Mouse (Mus musculus) embryonic facial prominence, embryonic 15.5 days (tissue): ENCODE measurements around the gene Serac1. TPM values are rescaled to one million over a fixed set of nuclear protein-coding genes. Genes with fewer than 3 reads are reported as not detected.

Source experiments
- ATAC-seq: fragments of 200-750 bp; cut with Nextera tagmentation; 2 replicates; pipeline ENCODE4 v1.8.0; 2017; ENCODE audit warnings: low read depth, moderate TSS enrichment; ENCODE audit not compliant: insufficient number of reproducible peaks, low FRiP score, low TSS enrichment
- H3K27ac ChIP-seq: fragments of 300-500 bp; sonication (generic); replicated peaks from 2 replicates; pipeline ENCODE4 v1.5.1; 2015; ENCODE audit warnings: mild to moderate bottlenecking, inconsistent platforms
- H3K27me3 ChIP-seq: fragments of 300-500 bp; sonication (generic); 2 replicates; pipeline ENCODE4 v1.6.1; 2015; ENCODE audit warnings: inconsistent platforms
- H3K36me3 ChIP-seq: fragments of 300-500 bp; sonication (generic); 2 replicates; pipeline ENCODE4 v1.6.1; 2015; ENCODE audit warnings: mild to moderate bottlenecking, inconsistent platforms
- H3K4me1 ChIP-seq: fragments of 300-500 bp; sonication (generic); 2 replicates; pipeline ENCODE4 v1.6.1; 2015; ENCODE audit warnings: inconsistent platforms
- H3K4me2 ChIP-seq: fragments of 300-500 bp; sonication (generic); replicated peaks from 2 replicates; pipeline ENCODE4 v1.6.1; 2015; ENCODE audit warnings: mild to moderate bottlenecking, inconsistent platforms
- H3K4me3 ChIP-seq: fragments of 300-500 bp; sonication (generic); replicated peaks from 2 replicates; pipeline ENCODE4 v1.5.1; 2015; ENCODE audit warnings: mild to moderate bottlenecking, inconsistent platforms
- H3K9ac ChIP-seq: fragments of 300-500 bp; sonication (generic); 2 replicates; pipeline ENCODE4 v1.6.1; 2015; ENCODE audit warnings: inconsistent platforms
- H3K9me3 ChIP-seq: fragments of 300-500 bp; sonication (generic); replicated peaks from 2 replicates; pipeline ENCODE4 v1.6.1; 2016; ENCODE audit warnings: inconsistent platforms
- WGBS: fragments of 180-500 bp; shearing (Covaris S2); methylation state at CpG from one replicate; pipeline ENCODE4 v1.1.7; 2015; 5-methylcytosine and 5-hydroxymethylcytosine counted together
- polyA plus RNA-seq: library from polyadenylated mRNA; unstranded; fragments of >200 nt; fragmentation: Nextera tagmentation; extraction: Ambion mirVana; gene quantifications from 2 replicates; pipeline ENCODE4 v1.2.1, GENCODE M21; 2015

Serac1 gene
- polyA plus RNA-seq, 1 experiment from 2014 or later: 5.4 TPM

DNA sequence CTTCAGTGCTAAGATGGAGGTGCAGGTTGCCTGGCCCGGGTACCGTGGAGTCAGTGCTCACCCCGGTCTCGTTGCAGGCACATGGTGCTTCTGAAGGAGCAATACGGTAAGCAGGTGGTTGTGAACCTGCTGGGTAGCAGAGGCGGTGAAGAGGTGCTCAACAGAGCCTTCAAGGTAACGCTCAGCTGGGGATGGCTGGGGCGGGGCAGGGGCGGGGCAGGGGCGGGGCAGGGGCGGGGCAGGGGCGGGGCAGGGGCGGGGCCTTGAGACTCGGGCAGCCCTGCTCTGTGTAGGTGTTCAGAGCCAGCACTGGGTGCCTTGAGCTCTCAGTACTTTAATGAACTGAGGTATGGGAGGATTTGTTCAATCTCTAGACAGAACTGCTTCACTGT, 74.3 kb downstream of the Serac1 start:
- 14% methylated on average over 13 of the region's 14 CpGs for WGBS
- peak; percentile 66 for ATAC-seq
- no peaks in the 10 kb centered on the region for H3K27me3 ChIP-seq
- no peak overlapping the region for H3K9ac ChIP-seq
- H3K36me3 ChIP-seq: no peaks in the 10 kb centered on the region
- peak overlapping the region; percentile 92 for H3K27ac ChIP-seq
- no peaks in the 10 kb centered on the region for H3K9me3 ChIP-seq
- peak overlapping the region; percentile 32 for H3K4me2 ChIP-seq
- H3K4me1 ChIP-seq: peaks cover 42% of the 10 kb centered on the region
- H3K4me3 ChIP-seq: no peak overlapping the region

GRCm38 (mm10) chr17:6003661-6004060, 75.9 kb downstream of the Serac1 start:
- WGBS: 93% methylated on average over 6 of the region's 6 CpGs
- H3K27ac ChIP-seq: no peak overlapping the region
- H3K4me1 ChIP-seq: peaks cover 49% of the 10 kb centered on the region
- no peak overlapping the region for H3K4me3 ChIP-seq
- H3K4me2 ChIP-seq: no peak overlapping the region
- no peak overlapping the region for H3K9ac ChIP-seq
- no peaks in the 10 kb centered on the region for H3K27me3 ChIP-seq
- no peak for ATAC-seq
- H3K9me3 ChIP-seq: no peaks in the 10 kb centered on the region
- no peaks in the 10 kb centered on the region for H3K36me3 ChIP-seq

DNA sequence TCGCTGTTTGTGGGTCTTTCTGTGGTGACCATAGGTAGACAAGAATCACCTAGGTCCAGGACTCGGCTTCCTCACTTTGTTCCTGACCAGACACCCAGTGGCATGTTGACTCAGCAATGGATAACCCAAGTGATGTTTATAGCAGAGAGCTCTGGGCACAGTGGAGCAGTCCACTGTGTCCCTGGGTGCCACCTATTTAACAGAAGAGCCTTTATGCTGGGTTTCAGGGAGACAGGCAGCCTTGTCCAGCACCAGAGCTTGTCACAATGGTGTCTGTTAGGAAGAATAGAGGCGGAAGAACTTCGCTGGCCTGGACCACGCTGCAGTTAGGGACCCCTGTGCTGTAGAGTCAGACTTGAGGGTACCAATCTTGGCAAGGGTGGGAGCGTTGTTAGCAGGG, 77.0 kb downstream of the Serac1 start:
- no peak overlapping the region for H3K9ac ChIP-seq
- ATAC-seq: no peak
- WGBS: 89% methylated on average over 6 of the region's 6 CpGs
- H3K36me3 ChIP-seq: no peaks in the 10 kb centered on the region
- peaks cover 46% of the 10 kb centered on the region for H3K4me1 ChIP-seq
- no peaks in the 10 kb centered on the region for H3K27me3 ChIP-seq
- H3K4me2 ChIP-seq: no peak overlapping the region
- H3K27ac ChIP-seq: no peak overlapping the region
- H3K4me3 ChIP-seq: no peak overlapping the region
- H3K9me3 ChIP-seq: no peaks in the 10 kb centered on the region

DNA sequence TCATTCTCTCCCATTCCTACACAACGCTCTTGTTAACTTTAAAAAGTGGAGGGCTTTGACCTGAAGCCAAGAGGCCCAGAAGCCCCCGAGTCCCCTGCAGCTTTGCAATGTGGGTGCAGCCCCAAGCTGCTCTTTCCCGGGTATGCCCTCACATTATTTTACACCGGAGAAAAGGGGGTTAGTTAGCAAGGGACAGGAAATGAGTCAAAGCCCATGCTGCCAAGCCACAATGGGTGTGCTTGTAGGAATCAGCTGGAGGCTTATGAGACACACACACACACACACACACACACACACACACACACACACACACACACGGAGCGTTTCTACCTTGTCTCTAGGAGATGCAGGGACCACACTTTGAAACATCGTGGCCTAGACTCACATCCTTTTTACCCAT, 77.7 kb downstream of the Serac1 start:
- H3K36me3 ChIP-seq: no peaks in the 10 kb centered on the region
- no peaks in the 10 kb centered on the region for H3K9me3 ChIP-seq
- WGBS: 66% methylated on average over 7 of the region's 7 CpGs
- H3K27ac ChIP-seq: no peak overlapping the region
- ATAC-seq: no peak
- H3K4me2 ChIP-seq: no peak overlapping the region
- peaks cover 43% of the 10 kb centered on the region for H3K4me1 ChIP-seq
- H3K4me3 ChIP-seq: no peak overlapping the region
- no peak overlapping the region for H3K9ac ChIP-seq
- H3K27me3 ChIP-seq: no peaks in the 10 kb centered on the region

- H3K27ac ChIP-seq: no peak overlapping the region
- H3K4me2 ChIP-seq: no peak overlapping the region
- no peak for ATAC-seq
- 83% methylated on average over 6 of the region's 6 CpGs for WGBS
- H3K27me3 ChIP-seq: no peaks in the 10 kb centered on the region
- H3K36me3 ChIP-seq: no peaks in the 10 kb centered on the region
- no peaks in the 10 kb centered on the region for H3K9me3 ChIP-seq
- H3K4me1 ChIP-seq: peaks cover 41% of the 10 kb centered on the region
- H3K9ac ChIP-seq: no peak overlapping the region
- no peak overlapping the region for H3K4me3 ChIP-seq
Observed at GRCm38 (mm10) chr17:6001389-6001788, 78.2 kb downstream of the Serac1 start.

DNA sequence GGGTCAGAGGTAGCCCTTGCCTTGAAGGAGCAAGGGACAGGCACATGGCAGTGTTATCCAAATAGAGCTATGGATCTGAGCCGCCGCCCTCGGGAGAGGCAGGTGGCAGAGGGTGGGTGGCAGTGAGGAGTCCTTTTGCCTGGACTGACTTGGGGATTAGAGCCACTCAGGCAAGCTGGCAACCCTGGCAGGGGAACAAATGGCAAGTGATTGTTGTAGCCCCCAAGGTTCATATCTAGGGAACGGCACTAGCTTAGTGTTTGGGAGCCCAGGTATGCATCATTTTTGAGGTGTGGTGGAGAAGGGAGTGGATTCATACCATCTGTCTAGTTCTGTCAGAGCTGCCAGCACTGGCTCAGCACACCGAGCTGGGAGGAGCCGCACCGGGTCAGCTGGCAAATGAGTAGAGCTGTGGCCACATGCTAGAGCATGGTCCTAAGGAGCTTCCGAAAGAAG, 78.6 kb downstream of the Serac1 start:
- no peak for ATAC-seq

DNA sequence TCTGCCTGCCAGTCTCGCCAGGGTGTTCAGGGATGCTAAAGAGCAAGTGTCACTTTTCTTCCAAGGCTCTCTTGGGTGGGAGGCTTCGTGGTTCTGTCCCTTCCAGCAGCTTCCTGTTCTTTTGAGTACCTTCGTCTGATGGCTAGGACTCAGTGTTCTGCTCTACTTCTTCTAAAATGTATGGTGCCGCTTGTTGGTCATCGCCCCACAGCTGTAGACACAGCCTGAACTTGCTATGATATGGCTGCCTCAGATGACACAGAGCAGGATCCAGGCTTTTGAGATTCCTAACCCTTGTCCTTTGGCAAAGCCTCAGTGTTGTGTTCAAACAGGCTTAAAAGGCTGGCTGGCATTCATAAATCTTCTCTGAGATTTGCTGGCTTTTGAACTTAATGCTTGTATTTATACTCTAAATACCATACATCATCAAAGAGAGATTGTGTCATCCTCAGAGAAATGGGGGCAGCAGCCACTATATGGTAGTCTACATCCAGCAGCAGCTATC, 80.5 kb downstream of the Serac1 start:
- H3K36me3 ChIP-seq: no peaks in the 10 kb centered on the region
- no peak overlapping the region for H3K27ac ChIP-seq
- no peak overlapping the region for H3K4me2 ChIP-seq
- H3K4me1 ChIP-seq: peaks cover 25% of the 10 kb centered on the region
- ATAC-seq: no peak
- 66% methylated on average over 5 of the region's 5 CpGs for WGBS
- no peak overlapping the region for H3K9ac ChIP-seq
- H3K9me3 ChIP-seq: no peaks in the 10 kb centered on the region
- no peak overlapping the region for H3K4me3 ChIP-seq
- H3K27me3 ChIP-seq: no peaks in the 10 kb centered on the region

More for the DNA sequence above, 78.6 kb downstream of the Serac1 start:
- Histone ChIP-seq H3K4me2 (no peak overlapping the region), H3K36me3 (no peaks in the 10 kb centered on the region), H3K27ac (no peak overlapping the region), H3K27me3 (no peaks in the 10 kb centered on the region), H3K9me3 (no peaks in the 10 kb centered on the region), H3K4me3 (no peak overlapping the region), H3K9ac (no peak overlapping the region), H3K4me1 (peaks cover 36% of the 10 kb centered on the region)
- WGBS: 82% methylated on average over 8 of the region's 8 CpGs

DNA sequence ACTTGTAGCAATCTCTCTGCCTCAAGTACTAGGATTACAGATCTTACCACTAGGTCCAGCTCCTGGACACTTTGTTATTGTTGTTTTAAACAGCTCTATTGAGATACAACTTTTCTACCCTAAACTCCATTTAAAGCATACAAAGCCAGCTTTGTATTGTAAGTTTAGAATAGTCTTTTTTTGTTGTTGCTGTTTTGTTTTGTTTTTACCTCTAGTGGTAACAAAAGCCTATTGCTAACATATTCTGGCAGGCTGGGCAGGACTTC, 81.4 kb downstream of the Serac1 start:
- Histone ChIP-seq H3K27ac (no peak overlapping the region), H3K36me3 (no peaks in the 10 kb centered on the region), H3K27me3 (no peaks in the 10 kb centered on the region), H3K9me3 (no peaks in the 10 kb centered on the region), H3K4me2 (no peak overlapping the region), H3K4me1 (peaks cover 25% of the 10 kb centered on the region), H3K9ac (no peak overlapping the region), H3K4me3 (no peak overlapping the region)
- no peak for ATAC-seq

DNA sequence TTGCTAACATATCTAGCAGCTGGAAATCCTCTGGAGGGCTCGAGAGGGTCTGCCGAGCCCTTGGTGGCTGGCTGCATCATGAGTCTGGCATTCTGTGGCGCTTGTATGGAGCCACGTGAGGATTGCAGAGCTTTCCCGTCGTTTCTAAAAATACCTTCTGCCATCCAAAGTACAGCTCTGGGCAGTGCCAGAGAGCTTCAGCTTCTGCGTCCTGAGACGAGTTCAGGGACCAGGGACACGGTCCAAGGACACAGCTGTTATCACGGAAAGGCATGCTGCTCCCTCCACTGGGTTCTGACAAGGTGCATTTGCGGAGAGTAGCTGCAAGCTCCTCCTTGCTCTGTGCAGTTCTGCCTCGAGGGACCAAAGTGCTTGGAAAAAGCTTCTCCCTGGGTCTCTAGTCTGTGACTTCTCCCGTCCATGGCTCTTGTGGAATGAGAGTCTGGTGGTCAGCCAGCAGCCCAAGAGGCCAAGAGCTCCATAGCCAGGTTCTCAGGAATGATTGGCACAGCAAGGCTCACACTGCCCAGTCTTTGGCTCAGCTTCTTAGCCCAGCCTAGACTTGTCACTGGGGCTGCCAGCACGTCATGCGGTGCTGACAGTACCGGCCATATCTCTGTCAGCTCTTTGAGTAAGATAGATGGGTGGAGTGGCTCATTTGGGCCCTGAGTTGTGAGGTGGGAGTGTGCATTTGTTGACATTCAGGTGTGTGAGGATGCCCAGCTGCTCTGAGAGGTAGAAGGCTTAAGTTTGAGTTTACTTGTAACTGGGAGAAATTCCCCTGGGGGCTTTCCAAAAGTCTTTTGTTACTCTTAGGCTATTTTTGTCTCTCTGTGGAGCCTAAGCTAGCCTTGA, 81.9 kb downstream of the Serac1 start:
- no peak for ATAC-seq
- WGBS: 58% methylated on average over 16 of the region's 16 CpGs
- Histone ChIP-seq H3K27me3 (no peaks in the 10 kb centered on the region), H3K4me3 (no peak overlapping the region), H3K27ac (no peak overlapping the region), H3K4me1 (peaks cover 25% of the 10 kb centered on the region), H3K9me3 (no peaks in the 10 kb centered on the region), H3K9ac (no peak overlapping the region), H3K36me3 (no peaks in the 10 kb centered on the region), H3K4me2 (no peak overlapping the region)

- no peak for ATAC-seq
- H3K4me1 ChIP-seq: peaks cover 23% of the 10 kb centered on the region
- 65% methylated on average over 14 of the region's 14 CpGs for WGBS
Observed at GRCm38 (mm10) chr17:5996589-5996988, 83.0 kb downstream of the Serac1 start.

DNA sequence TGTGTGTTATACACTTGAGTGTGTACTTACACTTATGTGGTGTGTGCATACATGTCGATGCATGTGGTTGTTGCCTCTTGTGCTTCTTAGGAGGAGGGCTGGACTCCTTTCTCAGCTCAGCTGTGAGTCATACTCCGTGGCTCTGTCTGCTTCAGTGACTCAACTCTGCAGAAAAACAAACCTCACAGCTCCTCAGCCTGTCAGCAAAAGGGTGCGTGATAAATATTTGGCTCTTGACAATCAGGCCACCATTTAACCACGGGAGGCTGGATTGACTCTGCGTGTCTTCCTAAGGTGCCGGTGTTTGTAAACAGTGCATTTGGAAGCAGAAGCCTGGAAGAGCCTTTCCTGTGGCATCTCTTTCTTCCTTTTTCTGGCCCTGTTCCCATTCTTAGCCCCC, 84.9 kb downstream of the Serac1 start:
- Histone ChIP-seq H3K4me2 (no peak overlapping the region), H3K9me3 (no peaks in the 10 kb centered on the region), H3K36me3 (no peaks in the 10 kb centered on the region), H3K9ac (no peak overlapping the region), H3K4me1 (peaks cover 14% of the 10 kb centered on the region), H3K27me3 (no peaks in the 10 kb centered on the region), H3K4me3 (no peak overlapping the region), H3K27ac (no peak overlapping the region)
- no peak for ATAC-seq
- 67% methylated on average over 6 of the region's 6 CpGs for WGBS

More at GRCm38 (mm10) chr17:5996589-5996988, 83.0 kb downstream of the Serac1 start:
- H3K27ac ChIP-seq: no peak overlapping the region
- no peaks in the 10 kb centered on the region for H3K36me3 ChIP-seq
- no peak overlapping the region for H3K9ac ChIP-seq
- no peak overlapping the region for H3K4me2 ChIP-seq
- no peaks in the 10 kb centered on the region for H3K9me3 ChIP-seq
- H3K27me3 ChIP-seq: no peaks in the 10 kb centered on the region
- no peak overlapping the region for H3K4me3 ChIP-seq
